Mouse (Mus musculus) lung, embryonic 14.5 days (tissue): ENCODE measurements around the gene Lurap1. TPM values are rescaled to one million over a fixed set of nuclear protein-coding genes. Genes with fewer than 3 reads are reported as not detected.

ENCODE experiments used
- ATAC-seq: fragments of 200-750 bp; cut with Nextera tagmentation; 2 replicates; pipeline ENCODE4 v1.8.0; 2017; ENCODE audit warnings: mild to moderate bottlenecking, moderate TSS enrichment, moderate library complexity; ENCODE audit not compliant: insufficient read depth
- DNase-seq: peaks from one replicate; pipeline ENCODE4 v3.0.0-alpha.2; 2015
- H3K27ac ChIP-seq: fragments of 300-500 bp; sonication (generic); 2 replicates; pipeline ENCODE4 v1.5.1; 2014; ENCODE audit warnings: low read depth, mild to moderate bottlenecking, moderate library complexity
- H3K27me3 ChIP-seq: fragments of 300-500 bp; sonication (generic); 2 replicates; pipeline ENCODE4 v1.6.1; 2014; ENCODE audit warnings: low read length, control low read depth; ENCODE audit not compliant: insufficient read depth
- H3K36me3 ChIP-seq: fragments of 300-500 bp; sonication (generic); 2 replicates; pipeline ENCODE4 v1.6.1; 2014; ENCODE audit warnings: control low read depth; ENCODE audit not compliant: insufficient read depth
- H3K4me1 ChIP-seq: fragments of 300-500 bp; sonication (generic); 2 replicates; pipeline ENCODE4 v1.6.1; 2014; ENCODE audit warnings: antibody characterized with exemption, control low read depth; ENCODE audit not compliant: insufficient read depth
- H3K4me2 ChIP-seq: fragments of 300-500 bp; sonication (generic); 2 replicates; pipeline ENCODE4 v1.6.1; 2014; ENCODE audit warnings: mild to moderate bottlenecking
- H3K4me3 ChIP-seq: fragments of 300-500 bp; sonication (generic); 2 replicates; pipeline ENCODE4 v1.5.1; 2014; ENCODE audit warnings: low read depth, low read length
- H3K9ac ChIP-seq: fragments of 300-500 bp; sonication (generic); 2 replicates; pipeline ENCODE4 v1.6.1; 2014
- H3K9me3 ChIP-seq: fragments of 300-500 bp; sonication (generic); 2 replicates; pipeline ENCODE4 v1.6.1; 2016; ENCODE audit warnings: low read depth, low read length, control low read depth
- CTCF ChIP-seq: IDR thresholded peaks from 2 replicates; pipeline ENCODE4 v1.5.1; 2016; ENCODE audit warnings: antibody characterized with exemption, low read depth
- WGBS: fragments of 180-500 bp; shearing (Covaris S2); extraction: QIAGEN DNeasy Blood & Tissue Kit; methylation state at CpG from one replicate; pipeline ENCODE4 v1.1.7; 2014; 5-methylcytosine and 5-hydroxymethylcytosine counted together
- polyA plus RNA-seq: library from polyadenylated mRNA; unstranded; fragments of >200 nt; fragmentation: Nextera tagmentation; extraction: Ambion mirVana; gene quantifications from 2 replicates; pipeline ENCODE4 v1.2.1, GENCODE M21; 2014

The Lurap1 gene
- polyA plus RNA-seq = 2.5 and 3.4 TPM in 2 replicates

DNA sequence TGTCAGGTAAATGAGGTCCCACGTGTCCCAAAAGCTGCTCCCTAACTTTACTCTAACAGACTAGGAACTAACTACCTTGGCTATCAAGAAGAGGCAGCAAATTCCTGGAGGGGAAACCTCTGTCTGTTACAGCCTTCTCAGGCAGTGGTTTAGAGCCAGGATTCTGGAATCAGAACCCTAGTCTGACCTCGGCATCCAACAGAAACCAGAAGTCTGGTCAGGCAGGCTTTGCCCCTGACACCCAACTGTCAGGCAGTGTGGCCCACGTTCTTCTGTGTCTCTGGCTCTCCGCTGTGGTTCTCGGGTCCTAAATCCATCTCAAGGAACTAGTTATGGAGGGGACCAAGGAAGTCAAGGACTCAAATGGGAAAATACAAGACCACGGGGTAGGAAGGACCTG lies at the start of gene Lurap1:
Lurap1 (minus strand) TSS at position 101 of the 400 bp plus-strand sequence.
- peak within 1 kb of the TSS; percentile 88 for H3K27ac ChIP-seq
- peak within 1 kb of the TSS; percentile 95 for H3K9ac ChIP-seq
- no peaks in the 10 kb centered on the region for H3K27me3 ChIP-seq
- peak within 1 kb of the TSS; percentile 80 for H3K4me3 ChIP-seq
- peak within 1 kb of the TSS; percentile 88 for H3K4me2 ChIP-seq
- ATAC-seq = no peak
- DNase-seq = no peak
- H3K9me3 ChIP-seq = no peaks in the 10 kb centered on the region
- H3K4me1 ChIP-seq = no peaks in the 10 kb centered on the region
- WGBS = 62% methylated on average over 6 of the region's 6 CpGs
- H3K36me3 ChIP-seq = peaks cover 45% of the 10 kb centered on the region
- TF ChIP-seq CTCF = no peak

DNA sequence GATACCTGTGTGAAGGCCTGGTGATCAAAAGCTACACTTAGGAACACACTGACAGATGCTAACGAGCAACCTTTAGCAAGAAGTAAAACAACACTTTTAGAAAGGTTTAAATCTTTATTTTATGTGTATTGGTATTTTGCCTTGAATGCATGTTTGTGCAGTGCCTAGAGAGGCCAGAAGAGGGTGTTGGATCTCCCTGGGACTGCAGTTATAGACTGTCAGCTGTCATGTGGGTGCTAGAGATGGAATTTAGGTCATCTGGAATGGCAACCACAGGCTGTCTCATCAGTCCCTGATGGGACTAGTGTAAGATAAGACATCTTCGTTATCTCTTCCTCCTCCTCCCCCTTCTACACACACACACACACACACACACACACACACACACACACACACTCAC lies 47.3 kb upstream of the Lurap1 start:
- Histone ChIP-seq H3K4me2 (no peak overlapping the region), H3K4me1 (no peaks in the 10 kb centered on the region), H3K4me3 (no peak overlapping the region), H3K27ac (no peak overlapping the region), H3K36me3 (no peaks in the 10 kb centered on the region), H3K27me3 (no peaks in the 10 kb centered on the region), H3K9ac (no peak overlapping the region), H3K9me3 (no peaks in the 10 kb centered on the region)
- no peak for TF ChIP-seq CTCF
- WGBS = 70% methylated on average over 2 of the region's 2 CpGs
- DNase-seq = no peak
- no peak for ATAC-seq

DNA sequence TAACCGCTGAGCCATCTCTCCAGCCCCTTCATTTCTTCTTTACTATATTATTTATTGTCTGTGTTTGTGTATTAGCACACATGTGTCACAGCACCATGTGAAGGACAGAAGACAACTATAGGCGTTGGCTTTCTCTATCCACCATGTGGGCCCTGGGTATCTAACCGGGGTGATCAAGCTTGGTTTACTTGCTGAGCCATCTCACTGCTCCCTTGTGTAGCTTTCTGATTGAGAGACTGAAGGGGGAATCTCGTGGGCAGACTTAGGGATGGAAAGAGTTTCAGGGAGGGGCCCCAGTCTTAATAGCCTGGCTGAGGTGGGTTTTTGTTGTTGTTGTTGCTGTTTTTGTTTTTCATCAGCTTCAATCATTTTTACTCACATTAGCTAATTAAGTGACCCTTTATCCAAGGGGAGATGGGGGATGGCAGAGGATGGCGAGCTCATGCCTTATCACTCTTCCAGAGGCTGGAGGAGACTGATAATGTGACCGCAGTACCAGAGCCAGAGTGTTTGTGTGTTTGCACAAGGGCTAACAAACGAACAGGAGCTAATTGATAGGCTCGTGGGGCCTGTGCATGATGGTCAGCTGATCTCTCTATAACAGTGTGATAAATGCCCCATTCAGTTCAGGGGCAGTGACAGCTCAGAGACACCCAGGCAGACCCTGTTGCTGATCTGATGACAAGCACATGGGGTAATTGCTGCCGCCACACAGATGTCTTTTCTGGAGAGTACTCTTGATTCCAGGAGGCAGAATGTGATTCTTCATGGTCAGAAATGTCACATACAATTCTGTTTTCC lies 42.6 kb upstream of the Lurap1 start:
- no peaks in the 10 kb centered on the region for H3K36me3 ChIP-seq
- no peak overlapping the region for H3K4me2 ChIP-seq
- no peak overlapping the region for H3K4me3 ChIP-seq
- DNase-seq = no peak
- H3K9ac ChIP-seq = no peak overlapping the region
- WGBS = 38% methylated on average over 9 of the region's 9 CpGs
- no peaks in the 10 kb centered on the region; the same call in 1 of the 2 replicates for H3K4me1 ChIP-seq
- 0 out of 2 replicates have a peak, but pooled peaks have one; percentile 35 for ATAC-seq
- no peaks in the 10 kb centered on the region for H3K9me3 ChIP-seq
- no peaks in the 10 kb centered on the region for H3K27me3 ChIP-seq
- TF ChIP-seq CTCF = no peak
- no peak overlapping the region for H3K27ac ChIP-seq

DNA sequence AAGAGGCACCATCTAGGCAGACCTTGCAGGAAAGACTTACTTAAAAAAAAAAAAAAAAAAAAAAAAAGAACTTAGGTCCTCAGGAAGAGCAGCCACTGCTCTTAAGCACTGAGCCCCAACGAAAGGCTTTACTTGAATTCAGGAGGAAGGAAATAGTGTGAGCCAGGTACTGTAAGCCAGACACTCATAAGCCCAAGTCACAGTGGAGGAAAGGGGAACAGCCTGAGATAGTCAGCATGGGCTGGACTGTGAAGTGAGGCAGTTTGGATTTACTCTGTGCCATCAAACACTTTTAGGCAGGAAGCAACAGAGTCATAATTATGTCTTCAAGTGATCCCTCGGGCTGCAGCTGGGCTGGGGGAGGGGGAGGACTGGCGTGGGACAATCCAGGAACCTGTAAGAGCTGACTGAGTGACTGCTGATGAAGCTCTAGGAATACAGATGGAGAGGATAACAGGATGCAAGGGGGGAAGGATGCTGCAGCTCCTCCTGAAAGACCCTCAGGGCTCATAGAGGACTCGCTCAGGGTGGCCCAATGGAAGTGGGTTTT lies 41.2 kb upstream of the Lurap1 start:
- WGBS = 35% methylated on average over 4 of the region's 4 CpGs
- no peaks in the 10 kb centered on the region for H3K9me3 ChIP-seq
- no peak for TF ChIP-seq CTCF
- H3K4me2 ChIP-seq = no peak overlapping the region
- no peak overlapping the region for H3K4me3 ChIP-seq
- no peaks in the 10 kb centered on the region for H3K27me3 ChIP-seq
- no peaks in the 10 kb centered on the region for H3K36me3 ChIP-seq
- no peak for ATAC-seq
- H3K9ac ChIP-seq = no peak overlapping the region
- H3K27ac ChIP-seq = no peak overlapping the region
- H3K4me1 ChIP-seq = no peaks in the 10 kb centered on the region; the same call in 1 of the 2 replicates
- no peak for DNase-seq

DNA sequence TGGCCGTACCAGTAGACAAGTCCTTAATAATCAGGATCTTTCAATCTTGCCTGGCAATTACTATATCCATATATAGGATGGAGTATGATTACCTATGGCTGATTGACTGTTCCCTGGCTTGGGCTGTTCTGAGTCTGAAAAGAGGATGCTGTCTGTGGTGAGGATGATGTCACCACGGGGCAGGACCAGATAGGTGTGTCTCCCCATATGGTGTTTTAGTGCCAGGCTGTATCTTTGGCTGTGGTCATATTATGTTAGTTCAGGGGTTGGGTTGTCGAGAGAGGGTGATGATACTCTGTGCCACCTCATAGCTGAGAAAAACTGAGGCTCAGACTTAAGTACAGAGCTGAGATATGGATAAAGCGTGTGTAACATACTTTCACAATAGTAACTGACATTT lies 33.9 kb upstream of the Lurap1 start:
- TF ChIP-seq CTCF = no peak
- ATAC-seq (no peak), DNase-seq (no peak)
- 78% methylated on average over 4 of the region's 4 CpGs for whole genome bisulfite sequencing
- H3K4me3 ChIP-seq = no peak overlapping the region
- no peaks in the 10 kb centered on the region for H3K27me3 ChIP-seq
- H3K4me1 ChIP-seq = no peaks in the 10 kb centered on the region
- H3K9ac ChIP-seq = no peak overlapping the region
- H3K36me3 ChIP-seq = no peaks in the 10 kb centered on the region
- no peak overlapping the region for H3K27ac ChIP-seq
- H3K9me3 ChIP-seq = no peaks in the 10 kb centered on the region
- H3K4me2 ChIP-seq = no peak overlapping the region

DNA sequence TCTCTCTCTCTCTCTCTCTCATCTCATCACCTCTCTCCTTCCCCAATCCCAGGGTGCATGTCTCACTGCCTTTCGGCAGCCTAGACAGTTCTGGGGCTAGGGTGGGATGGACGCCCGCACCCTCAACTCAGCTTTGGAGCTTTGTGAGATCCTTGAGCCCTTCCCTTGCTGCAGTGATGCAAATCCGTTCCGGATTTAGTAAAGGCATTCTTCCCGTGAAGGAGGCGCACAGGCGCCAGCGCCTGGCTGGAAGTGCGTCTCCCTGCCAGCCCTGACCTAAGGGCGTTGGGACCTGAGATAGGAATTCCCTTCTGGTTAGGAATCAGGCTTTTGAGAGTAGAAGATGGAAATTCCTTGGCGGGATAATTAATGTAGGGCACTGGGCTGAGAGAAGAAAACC lies 31.6 kb upstream of the Lurap1 start:
- H3K9me3 ChIP-seq = no peaks in the 10 kb centered on the region
- no peak for ATAC-seq

DNA sequence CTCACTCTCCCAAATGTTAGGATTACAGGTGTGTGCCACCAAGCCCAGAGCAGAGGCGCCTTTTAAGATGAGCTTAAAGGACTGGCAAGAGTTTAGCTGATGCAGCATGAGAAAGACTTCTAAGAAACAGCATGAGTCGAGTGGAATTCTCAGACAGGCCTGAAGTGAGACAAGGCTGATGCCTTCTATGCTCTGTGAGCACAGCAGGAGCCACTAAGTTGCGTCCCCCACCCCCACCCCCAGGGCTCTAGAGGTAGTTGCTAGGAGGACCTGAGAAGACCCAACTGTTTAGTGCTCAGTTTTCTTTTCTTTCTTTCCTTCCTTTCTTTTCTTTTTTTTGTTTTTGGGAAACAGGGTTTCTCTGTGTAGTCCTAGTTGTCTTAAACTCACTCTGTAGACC lies 30.9 kb upstream of the Lurap1 start:
- H3K9me3 ChIP-seq = no peaks in the 10 kb centered on the region
- no peak overlapping the region for H3K4me3 ChIP-seq
- ATAC-seq (no peak), DNase-seq (no peak)
- no peaks in the 10 kb centered on the region for H3K36me3 ChIP-seq
- 48% methylated on average over 3 of the region's 3 CpGs for WGBS
- no peaks in the 10 kb centered on the region for H3K4me1 ChIP-seq
- H3K27me3 ChIP-seq = no peaks in the 10 kb centered on the region
- TF ChIP-seq CTCF = no peak
- H3K4me2 ChIP-seq = no peak overlapping the region
- no peak overlapping the region for H3K9ac ChIP-seq
- no peak overlapping the region for H3K27ac ChIP-seq

More for the DNA sequence above, 31.6 kb upstream of the Lurap1 start:
- Histone ChIP-seq H3K27me3 (no peaks in the 10 kb centered on the region), H3K27ac (no peak overlapping the region), H3K9ac (no peak overlapping the region), H3K4me1 (no peaks in the 10 kb centered on the region), H3K36me3 (no peaks in the 10 kb centered on the region), H3K4me3 (no peak overlapping the region), H3K4me2 (peak overlapping the region; percentile 40)
- TF ChIP-seq CTCF = no peak
- 5% methylated on average over 12 of the region's 12 CpGs for WGBS
- peak; percentile 55 for DNase-seq
